In the genomic region with DNA sequence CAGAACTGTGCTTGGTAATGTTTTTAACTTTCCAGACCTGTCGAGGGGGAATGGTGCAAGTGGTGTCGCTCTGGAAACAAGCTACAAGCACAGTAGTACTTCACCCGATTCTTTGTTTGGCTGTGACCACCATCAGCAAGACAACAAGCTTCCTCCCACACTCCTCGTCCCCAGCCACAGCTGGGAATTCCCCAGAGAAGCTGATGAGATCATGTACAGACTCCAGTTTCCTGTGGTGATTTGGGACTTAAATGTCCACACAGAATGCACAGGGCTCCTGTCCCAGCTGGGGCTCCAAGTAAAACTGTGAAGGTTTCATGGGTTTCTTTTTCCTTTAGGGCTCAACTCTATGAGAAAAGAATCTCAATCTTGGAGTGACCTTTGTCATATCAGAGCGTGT, we compare ENCODE assay signal across 11 mouse cellular contexts. TPM values are rescaled to one million over a fixed set of nuclear protein-coding genes. Genes with fewer than 3 reads are reported as not detected.
DNase-seq lines count a peak whose midpoint lies in the region; ATAC-seq lines count a peak whose summit lies in the region.
"Had no signal": no experiment of that assay in that cellular context is flagged by ENCODE, and none has a peak within 500 bp of the region (broad histone marks: within the 10 kb centered on the region; RNA-seq: fewer than 3 reads in every experiment).

No protein-coding gene starts in this region.

- no peaks in the 10 kb centered on the region for H3K36me3 ChIP-seq in kidney, embryonic 15.5 days
- no peaks in the 10 kb centered on the region for H3K36me3 ChIP-seq in heart, embryonic 13.5 days
- H3K36me3 ChIP-seq in stomach, embryonic 16.5 days (ENCODE audit: control insufficient read depth, insufficient read depth, low read length), result no peaks in the 10 kb centered on the region
- H3K36me3 ChIP-seq in forebrain, embryonic 11.5 days (ENCODE audit: control insufficient read depth, insufficient read depth, low read length), result no peaks in the 10 kb centered on the region
- no peaks in the 10 kb centered on the region for H3K36me3 ChIP-seq in hindbrain, embryonic 13.5 days
- H3K36me3 ChIP-seq: liver, embryonic 13.5 days had no signal

- peak overlapping the region; percentile 47 for H3K27ac ChIP-seq in kidney, embryonic 15.5 days
- H3K27ac ChIP-seq in heart, embryonic 13.5 days (replicated peaks), result peak overlapping the region; percentile 50
- H3K27ac ChIP-seq in stomach, embryonic 16.5 days (ENCODE audit: low read length), result 0 out of 2 replicates have a peak overlapping the region, but pooled peaks have one; percentile 26
- H3K27ac ChIP-seq in forebrain, embryonic 11.5 days (ENCODE audit: low read depth, low read length), result no peak overlapping the region
- no peak overlapping the region for H3K27ac ChIP-seq in hindbrain, embryonic 13.5 days
- H3K27ac ChIP-seq: liver, embryonic 13.5 days had no signal

- no peak overlapping the region for H3K4me3 ChIP-seq in kidney, embryonic 15.5 days (replicated peaks)
- H3K4me3 ChIP-seq in heart, embryonic 13.5 days, result no peak overlapping the region
- H3K4me3 ChIP-seq in stomach, embryonic 16.5 days (replicated peaks; ENCODE audit: low read length), result no peak overlapping the region
- H3K4me3 ChIP-seq in forebrain, embryonic 11.5 days (ENCODE audit: low read depth, low read length), result no peak overlapping the region
- H3K4me3 ChIP-seq in hindbrain, embryonic 13.5 days, result no peak overlapping the region
- H3K4me3 ChIP-seq: liver, embryonic 13.5 days had no signal

- H3K9me3 ChIP-seq in kidney, embryonic 15.5 days (replicated peaks), result no peaks in the 10 kb centered on the region
- H3K9me3 ChIP-seq in heart, embryonic 13.5 days, result no peaks in the 10 kb centered on the region
- 0 out of 2 replicates have a peak, but pooled peaks cover 3% of the 10 kb centered on the region for H3K9me3 ChIP-seq in stomach, embryonic 16.5 days (replicated peaks; ENCODE audit: control insufficient read depth, low read length)
- no peaks in the 10 kb centered on the region for H3K9me3 ChIP-seq in forebrain, embryonic 11.5 days (ENCODE audit: control insufficient read depth, low read length)
- no peaks in the 10 kb centered on the region for H3K9me3 ChIP-seq in hindbrain, embryonic 13.5 days
- H3K9me3 ChIP-seq: liver, embryonic 13.5 days had no signal

- H3K27me3 ChIP-seq in kidney, embryonic 15.5 days, result no peaks in the 10 kb centered on the region
- H3K27me3 ChIP-seq in heart, embryonic 13.5 days (replicated peaks), result no peaks in the 10 kb centered on the region
- H3K27me3 ChIP-seq in stomach, embryonic 16.5 days (ENCODE audit: control insufficient read depth, insufficient read depth, low read length), result no peaks in the 10 kb centered on the region
- no peaks in the 10 kb centered on the region for H3K27me3 ChIP-seq in forebrain, embryonic 11.5 days (ENCODE audit: control insufficient read depth, insufficient read depth, low read length)
- no peaks in the 10 kb centered on the region for H3K27me3 ChIP-seq in hindbrain, embryonic 13.5 days
- H3K27me3 ChIP-seq: liver, embryonic 13.5 days had no signal

- no peak overlapping the region for H3K9ac ChIP-seq in kidney, embryonic 15.5 days
- H3K9ac ChIP-seq in heart, embryonic 13.5 days, result no peak overlapping the region
- no peak overlapping the region for H3K9ac ChIP-seq in stomach, embryonic 16.5 days (ENCODE audit: low read length)
- H3K9ac ChIP-seq in forebrain, embryonic 11.5 days (ENCODE audit: low read length), result no peak overlapping the region
- no peak overlapping the region for H3K9ac ChIP-seq in hindbrain, embryonic 13.5 days
- H3K9ac ChIP-seq: liver, embryonic 13.5 days had no signal

- WGBS in kidney, embryonic 15.5 days, result 37% methylated on average over 5 of the region's 5 CpGs
- WGBS in heart, embryonic 13.5 days, result 49% methylated on average over 5 of the region's 5 CpGs
- WGBS in stomach, embryonic 16.5 days, result 51% methylated on average over 5 of the region's 5 CpGs
- WGBS in forebrain, embryonic 11.5 days, result 70% methylated on average over 5 of the region's 5 CpGs
- 51% methylated on average over 5 of the region's 5 CpGs for WGBS in hindbrain, embryonic 13.5 days

- ATAC-seq in kidney, embryonic 15.5 days (replicated peaks; ENCODE audit: low FRiP score), result 0 out of 2 replicates have a peak, but pooled peaks have one; percentile 18
- ATAC-seq in heart, embryonic 13.5 days (ENCODE audit: extremely low read depth, insufficient number of reproducible peaks, low FRiP score, low TSS enrichment), result no peak
- ATAC-seq in stomach, embryonic 16.5 days (ENCODE audit: insufficient read depth, low FRiP score), result 0 out of 2 replicates have a peak, but pooled peaks have one; percentile 29
- no peak for ATAC-seq in forebrain, embryonic 11.5 days (replicated peaks; ENCODE audit: low FRiP score)
- ATAC-seq in hindbrain, embryonic 13.5 days (ENCODE audit: low FRiP score), result no peak

- H3K4me2 ChIP-seq in kidney, embryonic 15.5 days, result no peak overlapping the region
- H3K4me2 ChIP-seq in heart, embryonic 13.5 days, result no peak overlapping the region
- H3K4me2 ChIP-seq in stomach, embryonic 16.5 days (ENCODE audit: low read depth, low read length), result no peak overlapping the region
- H3K4me2 ChIP-seq in forebrain, embryonic 11.5 days (ENCODE audit: low read depth, low read length, severe bottlenecking), result no peak overlapping the region
- H3K4me2 ChIP-seq in hindbrain, embryonic 13.5 days, result no peak overlapping the region
- H3K4me2 ChIP-seq: liver, embryonic 13.5 days had no signal

- H3K4me1 ChIP-seq in kidney, embryonic 15.5 days, result peaks cover 26% of the 10 kb centered on the region
- H3K4me1 ChIP-seq in heart, embryonic 13.5 days, result peaks cover 8% of the 10 kb centered on the region; the same call in 1 of the 2 replicates
- no peaks in the 10 kb centered on the region for H3K4me1 ChIP-seq in stomach, embryonic 16.5 days (ENCODE audit: control insufficient read depth, insufficient read depth, low read length)
- no peaks in the 10 kb centered on the region for H3K4me1 ChIP-seq in forebrain, embryonic 11.5 days (replicated peaks; ENCODE audit: control insufficient read depth, insufficient read depth, low read length)
- peaks cover 8% of the 10 kb centered on the region; the same call in 1 of the 2 replicates for H3K4me1 ChIP-seq in hindbrain, embryonic 13.5 days (replicated peaks)
- H3K4me1 ChIP-seq: liver, embryonic 13.5 days had no signal

- no peak for DNase-seq in kidney, adult 18-20 months
- DNase-seq in kidney, postnatal 10 days, result peak; percentile 67
- no peak for DNase-seq in frontal cortex, postnatal 36 days (ENCODE audit: low spot score in 2 of 2)
- no peak for DNase-seq in forebrain, embryonic 11.5 days (ENCODE audit: low spot score)
- DNase-seq: liver, embryonic 13.5 days; right cerebral cortex, postnatal 25 days; thymus, adult 2 months had no signal

RNA-seq across cellular contexts. Expression of a gene that starts 28.9 kb away (rescaled TPM):
- 25.4 and 28.7 TPM in 2 replicates for polyA plus RNA-seq in kidney, embryonic 15.5 days (2015; fragmentation: Nextera tagmentation; extraction: Ambion mirVana)
- polyA plus RNA-seq in heart, embryonic 13.5 days (2015; fragmentation: Nextera tagmentation; extraction: Ambion mirVana), result 19.2 and 19.6 TPM in 2 replicates
- 20.1 and 20.6 TPM in 2 replicates for polyA plus RNA-seq in stomach, embryonic 16.5 days (2015; fragmentation: Nextera tagmentation; extraction: Ambion mirVana)
- polyA plus RNA-seq in forebrain, embryonic 11.5 days (2014; fragmentation: Nextera tagmentation; extraction: Ambion mirVana), result 29.3 and 30.2 TPM in 2 replicates
- 19.5 and 20.9 TPM in 2 replicates for polyA plus RNA-seq in hindbrain, embryonic 13.5 days (2015; fragmentation: Nextera tagmentation; extraction: Ambion mirVana)

Comparison
In these comparisons a context has a peak if more than half of its experiments do, and no peak if none do; other contexts are left out.
1. ATAC-seq: peak in kidney, embryonic 15.5 days (single experiment) and stomach, embryonic 16.5 days (single experiment); none in heart, embryonic 13.5 days (single experiment), forebrain, embryonic 11.5 days (single experiment) and hindbrain, embryonic 13.5 days (single experiment).
2. H3K27ac ChIP-seq: peak in kidney, embryonic 15.5 days (single experiment), heart, embryonic 13.5 days (single experiment) and stomach, embryonic 16.5 days (single experiment); none in forebrain, embryonic 11.5 days (single experiment) and hindbrain, embryonic 13.5 days (single experiment).